Mouse (Mus musculus): ENCODE data around the gene Gpr176.

The Gpr176 gene

DNA sequence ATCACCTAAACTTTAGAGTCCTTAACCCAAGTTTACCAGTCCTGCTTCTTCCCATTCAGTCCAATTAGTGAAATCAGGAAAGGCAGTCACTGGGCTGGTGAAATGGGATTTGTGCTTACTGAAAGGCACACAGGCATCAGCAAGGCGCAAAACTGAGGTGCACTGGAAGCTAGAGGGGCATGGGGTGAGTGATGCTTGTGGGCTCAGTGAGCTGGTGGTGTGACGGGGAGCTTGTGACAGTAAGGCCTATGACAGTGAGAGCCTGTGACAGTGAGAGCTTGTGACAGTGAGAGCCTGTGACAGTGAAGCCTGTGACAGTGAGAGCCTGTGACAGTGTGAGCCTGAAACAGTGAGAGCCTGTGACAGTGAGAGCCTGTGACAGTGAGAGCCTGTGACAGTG is 71.6 kb downstream of the Gpr176 start:
- DNase-seq (ENCODE audit: low read depth, low spot score) = no peak

DNA sequence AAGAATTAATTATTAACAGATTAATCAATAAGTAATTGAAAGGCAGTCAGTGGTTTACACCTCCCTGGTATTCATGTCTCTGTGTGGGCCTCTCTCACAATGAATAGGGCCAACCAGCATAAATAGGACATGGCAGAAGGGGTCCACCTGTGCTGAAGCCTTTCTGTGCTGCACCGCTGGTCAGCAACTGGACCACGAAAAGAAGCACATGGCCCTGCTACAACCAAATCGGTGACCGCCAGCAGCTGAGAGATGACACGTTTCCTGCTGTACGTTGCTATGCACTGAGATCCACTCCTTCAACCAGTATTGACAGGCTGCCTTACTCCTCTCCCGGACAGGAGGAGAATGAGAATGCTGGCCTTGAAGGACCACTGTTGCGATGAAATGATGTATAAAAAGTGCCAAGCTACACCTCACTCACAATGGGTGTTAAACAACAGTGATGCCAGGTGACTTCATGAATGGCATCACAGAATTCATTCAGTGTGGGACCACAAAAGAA is 72.1 kb downstream of the Gpr176 start:
- DNase-seq (ENCODE audit: low read depth, low spot score) = no peak

DNA sequence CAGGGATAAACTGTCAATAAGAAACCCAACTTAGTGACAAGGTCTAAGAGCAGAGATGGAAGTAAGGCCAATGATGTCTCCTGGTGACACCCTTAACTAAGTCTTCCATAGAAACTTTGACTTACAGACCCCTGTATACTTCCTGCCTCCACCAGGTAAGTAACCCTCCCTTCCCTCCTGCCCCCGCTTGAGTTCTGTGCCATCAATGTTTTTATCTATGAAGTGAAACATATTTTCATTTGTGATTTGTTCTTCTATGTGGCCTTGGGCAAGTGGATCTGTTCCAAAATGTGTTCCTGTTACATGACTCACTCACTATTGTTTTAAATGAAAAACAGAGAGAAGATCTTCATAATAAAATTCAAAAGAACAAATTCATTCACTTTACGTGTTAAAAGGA is 73.2 kb downstream of the Gpr176 start:
- DNase-seq (ENCODE audit: low read depth, low spot score) = no peak

DNA sequence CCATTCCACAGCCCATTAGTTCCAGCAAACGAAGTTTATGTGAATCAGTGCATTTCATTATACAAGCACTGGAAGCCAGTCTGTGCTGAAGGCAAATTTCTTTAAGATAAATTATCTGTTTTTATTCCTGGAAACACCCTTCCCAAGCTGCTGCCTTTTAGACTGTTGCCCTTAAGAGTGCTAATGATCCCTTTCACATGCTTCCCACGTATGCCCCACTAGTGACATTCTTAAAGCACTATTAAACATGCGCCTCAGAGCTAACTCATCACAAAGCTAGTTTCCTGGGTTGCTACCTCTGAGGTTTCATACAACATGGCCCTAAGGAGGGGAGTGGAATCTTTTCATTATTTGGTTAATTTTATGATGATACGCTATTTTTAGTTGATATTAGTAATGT is 74.6 kb downstream of the Gpr176 start:
- no peak for DNase-seq (ENCODE audit: low read depth, low spot score)

DNA sequence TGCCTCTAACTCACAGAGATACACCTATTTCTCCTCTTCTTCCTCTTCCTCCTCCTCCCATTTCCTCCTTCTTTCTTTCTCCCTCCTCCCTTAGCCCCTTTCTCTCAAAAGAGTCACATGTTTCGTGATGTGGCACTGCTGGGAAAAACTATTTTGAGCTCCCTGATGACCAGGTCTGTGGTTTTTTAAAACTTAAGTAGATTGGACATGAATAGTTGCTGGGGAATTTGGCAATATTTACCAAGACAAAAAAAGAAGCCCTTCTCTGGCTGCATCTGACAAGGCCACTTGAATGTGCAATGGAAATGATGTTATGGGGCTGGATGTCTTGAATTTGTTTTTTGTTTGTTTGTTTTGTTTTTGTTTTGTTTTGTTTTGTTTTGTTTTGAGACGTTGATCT is 75.3 kb downstream of the Gpr176 start:
- DNase-seq (ENCODE audit: low read depth, low spot score) = peak; percentile 74

DNA sequence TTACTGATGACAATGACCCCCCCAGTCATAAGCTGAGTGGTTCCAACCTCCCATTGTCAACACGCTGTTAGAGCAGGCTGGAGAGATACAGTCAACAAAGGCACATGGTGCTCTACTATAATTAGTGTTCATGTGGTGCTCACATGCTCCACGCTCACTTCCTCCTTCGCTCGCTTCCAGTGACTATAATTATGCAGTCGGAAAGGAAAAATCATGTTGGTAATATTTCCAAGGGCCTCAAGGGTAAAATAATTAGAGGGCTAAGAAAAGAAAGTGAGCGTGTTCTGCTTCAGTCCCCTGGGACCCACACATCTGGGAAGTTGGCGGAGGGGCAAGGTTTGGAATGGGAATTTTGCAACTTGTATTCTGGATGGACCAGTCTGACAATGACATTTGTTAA is 77.7 kb downstream of the Gpr176 start:
- peak; percentile 74 for DNase-seq (ENCODE audit: low read depth, low spot score)

DNA sequence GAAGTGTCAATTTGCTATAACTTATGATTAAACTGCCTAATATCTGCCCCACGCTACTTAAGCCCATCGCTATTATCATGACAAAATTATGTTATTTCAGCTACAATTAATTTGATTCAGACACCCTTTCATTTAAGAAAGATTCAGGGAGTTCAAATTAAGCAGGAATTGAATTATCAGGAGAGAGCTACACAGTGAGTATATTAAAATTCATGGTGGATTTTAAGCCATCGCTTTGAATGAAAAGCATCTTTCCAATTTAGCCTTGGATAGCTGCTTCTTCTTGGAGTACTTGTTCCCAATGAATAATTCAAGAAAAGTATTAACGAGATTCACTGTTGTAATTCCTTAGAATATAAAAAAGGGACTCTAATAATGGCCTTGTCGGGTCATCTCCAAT is 79.6 kb downstream of the Gpr176 start:
- DNase-seq (ENCODE audit: low read depth, low spot score) = no peak

DNA sequence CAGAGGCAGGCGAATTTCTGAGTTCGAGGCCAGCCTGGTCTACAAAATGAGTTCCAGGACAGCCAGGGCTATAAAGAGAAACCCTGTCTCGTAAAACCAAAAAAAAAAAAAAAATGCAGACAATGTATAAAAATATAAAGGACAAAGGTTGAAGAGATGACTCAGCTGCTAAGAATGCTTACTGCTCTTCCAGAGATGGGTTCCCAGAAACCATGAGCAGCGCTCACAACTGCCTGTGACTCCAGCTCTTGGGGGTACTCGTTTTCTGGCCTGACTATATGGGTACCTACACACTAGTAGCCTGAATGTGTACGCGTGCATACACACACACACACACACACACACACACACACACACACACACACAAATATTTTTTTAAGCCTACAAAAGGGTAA is 84.2 kb downstream of the Gpr176 start:
- peak; percentile 92 for DNase-seq (ENCODE audit: low read depth, low spot score)

DNA sequence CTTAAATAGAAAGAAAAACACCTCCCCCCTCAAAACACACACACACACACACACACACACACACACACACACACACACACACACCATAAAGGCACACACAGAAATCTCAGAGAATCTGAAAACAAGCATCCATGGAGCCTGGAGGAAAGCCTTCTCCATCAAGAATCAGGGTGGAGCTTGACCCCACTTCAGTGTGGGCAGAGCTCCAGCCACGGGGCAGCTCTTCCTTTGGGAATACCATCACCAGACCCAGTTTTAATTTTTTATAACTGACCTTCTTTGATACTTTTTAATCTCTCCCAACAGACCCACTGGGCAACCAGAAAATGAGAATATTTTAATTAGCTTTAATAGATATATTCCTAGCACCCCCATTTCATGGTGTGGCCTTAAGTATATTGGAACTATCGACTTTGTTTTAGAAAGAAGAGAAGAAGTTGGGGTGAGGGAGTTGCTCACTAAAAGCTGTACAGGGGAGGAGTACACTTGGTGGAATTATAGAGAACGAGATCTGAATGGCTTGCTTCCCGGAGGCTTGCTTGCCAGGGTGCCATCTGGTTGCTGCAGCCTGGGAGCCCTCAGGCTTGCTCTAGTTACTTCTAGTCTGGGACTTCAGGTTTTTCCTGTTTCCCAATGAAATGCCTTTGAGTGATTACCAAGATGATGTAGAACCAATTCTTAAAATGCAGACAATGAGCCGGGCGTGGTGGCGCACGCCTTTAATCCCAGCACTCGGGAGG is 84.7 kb downstream of the Gpr176 start:
- peak; percentile 73 for DNase-seq (ENCODE audit: low read depth, low spot score)

DNA sequence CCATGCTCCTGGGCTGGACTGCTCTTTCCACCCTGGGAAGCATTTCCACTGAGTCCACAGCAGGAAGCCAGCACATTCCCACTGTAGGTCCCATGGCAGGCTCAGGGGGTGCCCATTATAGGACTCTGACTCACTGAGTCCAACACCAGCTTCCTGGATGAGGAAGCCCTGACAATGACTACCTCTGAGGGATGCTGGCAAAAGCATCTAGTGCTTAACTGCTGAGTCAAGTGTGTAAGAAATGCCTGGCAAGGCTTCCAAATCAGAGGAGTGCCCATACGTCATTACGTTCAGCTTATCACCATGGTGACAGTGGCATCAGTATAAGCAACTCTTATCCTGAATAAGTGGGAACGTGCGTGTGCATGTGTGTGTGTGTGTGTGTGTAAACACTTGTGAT is 85.5 kb downstream of the Gpr176 start:
- peak; percentile 97 for DNase-seq (ENCODE audit: low read depth, low spot score)

DNA sequence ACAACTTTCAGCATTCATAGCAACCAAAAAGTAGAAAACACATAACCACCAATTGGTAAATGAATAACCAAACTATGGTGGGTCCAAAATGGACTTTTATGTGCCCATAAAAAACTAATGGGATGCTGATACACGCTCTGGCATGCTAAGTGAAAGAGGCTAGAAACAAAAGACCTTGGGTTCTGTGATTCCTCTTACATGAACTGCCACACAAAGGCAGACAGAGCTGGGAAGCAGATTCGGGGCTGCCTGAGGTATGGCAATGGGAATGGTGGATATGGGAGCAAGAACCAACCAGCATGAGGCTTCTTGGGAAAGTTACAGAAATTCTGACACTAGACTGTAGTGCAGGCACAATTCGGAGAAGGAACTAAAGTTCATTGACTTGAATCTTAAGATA is 90.8 kb downstream of the Gpr176 start:
- no peak for DNase-seq (ENCODE audit: low read depth, low spot score)

DNA sequence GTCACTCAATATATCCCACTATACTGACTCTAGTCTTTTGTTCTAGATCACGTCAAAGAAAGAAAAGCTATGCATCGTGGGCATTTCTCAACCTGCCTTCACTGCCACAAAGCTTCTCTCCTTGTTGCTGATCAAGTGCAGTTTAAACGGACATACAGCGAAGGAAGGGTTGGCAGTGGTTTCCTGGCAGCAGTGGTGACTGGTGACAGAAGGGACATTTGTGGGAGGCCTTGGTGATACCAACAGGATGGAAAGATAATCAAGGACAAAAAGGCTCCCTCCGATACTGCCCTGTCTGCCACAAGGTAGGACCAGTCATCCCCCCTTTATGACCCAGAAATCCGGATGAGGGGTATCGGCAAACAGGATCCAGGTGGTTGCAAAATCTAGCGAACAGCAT is 95.0 kb downstream of the Gpr176 start:
- DNase-seq (ENCODE audit: low read depth, low spot score) = no peak

DNA sequence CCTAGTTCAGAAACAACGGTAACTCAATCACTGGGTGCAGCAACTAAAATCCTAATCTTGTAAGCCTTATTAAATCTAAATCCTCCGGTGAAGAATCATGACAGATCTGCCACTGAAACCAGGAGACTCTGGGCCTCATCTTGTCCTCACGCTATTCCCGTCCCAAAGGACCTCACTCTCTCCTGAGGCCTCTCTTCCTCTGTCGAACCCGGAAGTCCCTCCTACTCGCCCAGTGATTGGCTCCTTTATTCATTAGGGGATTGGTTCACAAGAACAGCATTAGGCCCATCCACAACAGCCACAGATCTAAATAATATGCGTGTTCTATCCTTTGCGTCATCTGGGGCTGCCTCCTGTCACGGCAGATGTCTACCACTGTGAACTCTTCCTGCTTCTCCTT is 101.6 kb downstream of the Gpr176 start:
- no peak for DNase-seq (ENCODE audit: low read depth, low spot score)

DNA sequence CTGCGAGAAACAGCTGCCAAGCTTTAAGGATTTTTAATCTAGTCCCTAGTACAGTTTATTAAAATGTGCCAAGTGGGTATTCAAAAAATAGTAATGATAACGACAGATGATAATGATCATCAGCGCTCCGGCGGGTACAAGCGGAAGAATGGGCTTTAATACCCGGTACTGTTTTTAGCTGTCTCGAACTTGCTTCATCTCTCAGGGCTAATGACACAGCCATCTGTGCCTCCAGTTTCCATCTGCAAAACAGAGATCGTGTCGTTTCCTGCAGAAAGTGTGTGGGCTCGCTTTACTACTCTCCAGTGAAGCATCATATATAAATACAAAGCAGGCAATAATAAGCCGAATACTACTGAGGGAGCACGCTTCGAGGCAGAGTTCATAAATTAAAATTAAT is 103.0 kb downstream of the Gpr176 start:
- DNase-seq (ENCODE audit: low read depth, low spot score) = no peak

DNA sequence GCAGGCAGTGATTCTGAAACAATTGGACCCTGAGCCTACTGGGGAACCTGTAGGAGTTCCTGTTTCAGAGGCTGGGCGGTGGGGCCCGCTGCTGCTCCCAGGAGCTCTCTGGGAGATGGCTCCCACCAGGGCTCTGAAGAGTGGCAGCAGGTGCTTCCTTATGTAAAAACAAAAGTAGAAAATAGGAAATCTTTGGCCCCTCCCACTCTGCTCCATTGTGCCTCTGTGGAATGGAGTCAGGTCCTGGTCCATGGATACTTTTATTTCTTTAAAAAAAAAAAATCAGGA is 109.4 kb downstream of the Gpr176 start:
- DNase-seq (ENCODE audit: low read depth, low spot score) = no peak

DNA sequence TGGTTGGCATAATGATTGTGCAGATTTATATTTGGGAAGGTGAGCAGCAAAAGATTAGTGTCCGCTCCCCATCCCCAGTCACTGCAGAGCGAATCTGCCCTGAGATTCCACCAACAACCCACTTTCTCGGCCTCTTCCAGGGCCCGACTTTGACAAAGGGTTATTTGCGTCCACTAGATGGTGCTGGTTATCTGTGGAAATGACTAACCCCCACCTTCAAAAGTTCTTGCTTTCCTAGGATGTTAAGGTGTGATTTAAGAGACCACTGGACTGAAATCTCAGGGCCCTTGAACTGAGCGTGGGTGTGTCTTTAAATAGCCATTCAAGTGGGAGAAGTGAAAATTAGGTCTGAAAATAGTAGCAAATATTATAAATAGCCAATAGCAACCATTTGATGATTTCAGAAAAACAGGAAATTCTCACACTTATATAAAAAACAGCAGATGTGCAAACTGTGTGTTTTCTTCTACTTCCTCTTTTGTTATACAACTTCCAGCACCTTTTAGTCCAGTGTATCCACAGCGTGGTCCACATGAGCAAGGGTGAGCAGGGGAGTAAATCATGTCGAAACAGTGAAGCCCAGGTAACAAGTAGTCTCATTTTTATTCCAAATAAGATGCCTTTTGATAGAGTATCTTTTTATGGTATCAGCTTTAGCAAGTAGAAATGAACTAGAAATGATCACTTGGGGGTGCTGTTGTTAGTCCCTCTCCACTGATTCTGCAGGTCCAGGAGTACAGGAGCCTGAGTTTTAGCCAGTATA is 109.9 kb downstream of the Gpr176 start:
- DNase-seq (ENCODE audit: low read depth, low spot score) = peak; percentile 85

DNA sequence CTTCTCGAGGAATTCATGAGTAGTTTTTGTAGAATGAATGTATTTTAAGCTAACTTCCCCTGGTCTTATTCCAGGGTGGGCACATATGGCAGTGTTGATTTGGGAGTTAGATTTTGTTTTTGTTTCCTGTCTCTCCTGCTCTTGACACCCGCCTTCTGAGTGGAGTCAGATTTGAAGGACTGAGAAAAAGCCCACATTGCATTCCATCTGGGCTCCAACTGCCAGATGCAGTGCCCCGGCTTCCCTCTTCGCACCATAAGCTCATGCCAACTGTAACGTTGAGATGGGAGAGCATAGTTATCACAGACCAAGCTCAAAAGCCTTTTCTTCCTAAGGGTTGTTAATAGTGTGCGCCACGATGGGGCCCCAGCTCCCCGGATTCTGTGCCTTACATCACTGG is 110.5 kb downstream of the Gpr176 start:
- DNase-seq (ENCODE audit: low read depth, low spot score) = no peak

DNA sequence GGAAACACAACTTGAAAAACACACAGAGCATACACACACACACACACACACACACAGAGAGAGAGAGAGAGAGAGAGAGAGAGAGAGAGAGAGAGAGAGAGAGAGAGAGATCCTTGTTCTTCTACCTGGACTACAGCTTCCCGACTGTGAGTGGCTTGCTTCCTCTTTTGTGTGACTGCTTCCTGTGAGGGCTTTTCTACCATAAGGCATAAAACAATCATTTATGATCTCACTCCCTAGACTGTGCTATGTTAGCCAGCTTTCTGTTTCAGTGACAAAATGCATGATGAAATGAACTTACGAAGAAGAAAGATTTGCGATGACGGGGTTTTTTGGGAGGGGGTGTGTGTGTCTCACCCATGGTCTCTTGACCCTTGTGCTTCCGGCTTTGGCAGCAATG is 113.5 kb downstream of the Gpr176 start:
- no peak for DNase-seq (ENCODE audit: low read depth, low spot score)

DNA sequence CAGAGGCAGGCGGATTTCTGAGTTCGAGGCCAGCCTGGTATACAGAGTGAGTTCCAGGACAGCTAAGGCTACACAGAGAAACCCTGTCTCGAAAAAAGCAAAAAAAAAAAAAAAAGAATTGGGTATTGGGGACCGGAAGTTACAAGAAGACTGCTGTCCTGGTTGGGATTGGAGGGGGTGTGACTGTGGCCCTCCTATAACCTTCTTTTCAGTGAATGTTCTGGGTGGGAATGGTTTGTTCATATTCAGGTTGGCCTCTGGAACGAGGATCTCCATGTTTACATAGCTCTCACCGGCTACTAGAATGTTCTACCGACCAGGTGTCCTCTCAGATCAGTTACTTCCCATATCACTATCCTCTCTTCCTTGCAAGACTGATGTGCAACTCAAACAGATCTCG is 116.1 kb downstream of the Gpr176 start:
- DNase-seq (ENCODE audit: low read depth, low spot score) = no peak

DNA sequence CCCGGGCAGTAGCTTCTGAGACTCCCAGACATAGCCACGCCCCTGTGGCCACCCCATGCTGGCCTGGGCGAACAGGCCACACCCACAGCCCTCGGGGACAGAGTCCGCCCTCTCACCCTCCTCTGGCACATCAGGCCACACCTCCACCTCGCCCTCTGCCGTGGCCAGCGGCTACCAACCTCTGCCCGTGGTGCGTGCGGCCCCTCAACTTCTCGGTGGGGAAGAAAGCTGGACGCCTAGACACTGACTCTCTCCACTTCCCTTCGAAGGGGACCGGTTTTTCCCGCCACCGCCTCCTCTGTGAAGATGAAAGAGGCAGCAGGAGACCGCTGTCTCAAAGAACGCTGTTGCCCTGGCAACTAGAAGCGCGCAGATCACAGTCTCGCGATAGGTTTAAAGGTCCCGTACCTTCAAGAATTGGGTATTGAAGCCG is 116.6 kb downstream of the Gpr176 start, which contains the start of gene Fsip1:
TSS of gene Fsip1 (minus strand) at position 346 of the 433 bp plus-strand sequence.
- peak; percentile 29 for DNase-seq (ENCODE audit: low read depth, low spot score)

DNA sequence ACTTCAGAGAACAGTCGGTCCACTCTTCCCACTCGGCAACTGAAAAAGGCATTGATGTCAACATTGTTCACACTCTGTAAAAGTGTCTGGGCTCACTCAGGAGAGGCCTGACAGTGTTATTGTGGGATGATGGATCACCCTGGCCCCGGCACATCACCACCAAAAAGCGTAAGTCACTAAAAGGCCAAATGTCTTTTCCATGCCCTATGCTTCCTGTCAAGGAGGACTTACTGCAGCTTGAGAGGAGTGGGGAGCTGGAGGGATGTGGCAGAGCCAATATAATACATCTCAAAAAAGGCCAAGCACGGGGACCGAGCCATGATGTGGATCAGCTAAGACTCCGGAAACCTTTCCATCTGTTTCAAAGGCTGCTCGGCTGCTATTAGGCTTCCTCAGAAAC is 118.7 kb downstream of the Gpr176 start:
- no peak for DNase-seq (ENCODE audit: low read depth, low spot score)

DNA sequence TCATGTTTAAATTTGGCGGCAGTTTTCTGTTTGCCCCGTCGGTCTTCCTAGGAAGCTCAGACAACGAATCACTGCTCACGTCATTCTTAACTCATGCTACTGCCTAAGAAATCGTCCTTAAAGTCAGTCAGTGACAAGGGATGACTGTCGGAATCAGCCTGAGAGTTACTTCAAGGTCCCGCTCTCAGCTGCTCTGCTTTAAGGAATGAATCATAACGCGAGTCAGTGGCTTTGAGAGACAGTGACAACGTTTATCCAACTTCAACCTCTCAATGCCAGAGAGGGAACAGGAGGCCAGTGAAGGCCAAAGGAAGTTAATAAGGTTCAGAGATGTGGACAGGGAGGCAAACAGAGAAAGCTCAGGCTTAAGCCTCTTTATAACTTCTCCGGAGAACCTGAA is 124.3 kb downstream of the Gpr176 start:
- DNase-seq (ENCODE audit: low read depth, low spot score) = peak; percentile 53

DNA sequence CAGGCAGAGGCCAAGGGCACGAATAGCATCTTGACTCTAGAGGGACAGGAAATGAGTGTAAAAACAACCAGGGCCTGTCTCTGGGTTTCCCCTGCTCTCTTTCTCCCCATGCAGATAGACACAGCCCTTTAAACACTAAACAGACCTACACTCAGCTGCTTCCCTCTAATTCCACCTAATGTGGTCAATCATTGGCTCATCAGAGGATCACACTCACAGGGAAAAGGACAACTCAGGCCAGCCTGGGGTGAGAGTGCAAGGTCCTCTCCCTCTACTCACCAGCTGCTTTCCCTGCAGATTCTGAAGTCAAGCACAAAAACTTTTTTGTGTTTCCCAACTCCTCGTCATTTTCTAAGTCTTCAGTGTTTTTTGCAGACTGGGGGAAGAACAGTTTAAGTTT is 125.2 kb downstream of the Gpr176 start:
- no peak for DNase-seq (ENCODE audit: low read depth, low spot score)
